Mouse (Mus musculus): Measurements from ENCODE around the gene Notch3.
A peak's percentile ranks its signal among the peaks of the same experiment; 100 is the strongest.
"Not testable (repeated sequence)": the region's sequence is repeated elsewhere in the genome, so short reads cannot be mapped to it uniquely, and the experiment has no call there.

Gene Notch3

GRCm38 (mm10) chr17:32117287-32117871 is 49.3 kb downstream of the Notch3 start:
- DNase-seq = no peak

DNA sequence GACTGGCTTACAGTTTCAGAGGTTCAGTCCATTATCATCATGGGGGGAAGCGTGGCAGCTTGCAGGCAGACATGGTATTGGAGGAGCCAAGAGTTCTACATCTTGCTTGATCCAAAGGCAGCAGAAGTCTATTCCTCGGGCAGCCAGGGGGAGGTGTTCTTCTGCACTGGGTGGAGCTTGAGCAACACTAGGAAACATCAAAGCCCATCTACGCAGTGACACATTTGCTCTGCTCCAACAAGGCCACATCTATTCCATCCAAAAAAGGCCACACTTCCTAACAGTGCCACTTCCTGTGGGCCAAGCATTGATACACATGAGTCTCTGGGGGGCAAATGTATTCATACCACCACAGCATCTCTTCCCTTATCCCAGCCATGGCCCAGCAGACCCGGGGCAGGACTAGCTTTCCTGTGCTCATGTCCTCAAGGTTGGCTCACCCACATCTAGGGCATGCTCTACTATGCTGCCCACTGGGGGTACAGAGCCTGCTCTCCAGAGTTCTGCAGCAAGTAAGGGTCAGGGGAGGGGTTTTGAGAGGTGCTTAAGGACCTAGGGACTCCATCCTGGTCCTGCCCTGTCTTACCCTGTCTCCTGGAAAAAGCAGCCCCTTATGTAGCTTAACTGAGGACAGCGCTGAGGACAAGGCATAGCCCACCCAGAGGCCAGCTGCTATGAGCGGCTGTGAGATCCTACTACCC is 49.9 kb downstream of the Notch3 start:
- no peak for DNase-seq

GRCm38 (mm10) chr17:32114486-32114885 is 52.2 kb downstream of the Notch3 start:
- DNase-seq = not testable (repeated sequence)

- peak; percentile 69 for DNase-seq
Observed at GRCm38 (mm10) chr17:32113523-32114421, 52.9 kb downstream of the Notch3 start.

DNA sequence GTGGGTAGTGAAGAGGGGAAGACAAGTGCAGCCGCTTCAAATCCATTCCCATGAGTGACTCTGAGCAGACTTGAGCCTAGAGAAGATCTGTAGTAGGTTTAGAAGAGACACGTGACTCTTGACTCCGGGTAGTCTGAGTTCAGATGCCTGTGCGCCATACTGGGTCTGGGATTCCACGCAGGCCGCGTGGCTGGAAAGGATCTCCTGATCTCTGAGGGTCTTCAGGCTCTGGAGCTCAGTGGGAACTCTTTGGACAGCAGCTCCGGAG is 53.5 kb downstream of the Notch3 start:
- DNase-seq = no peak

DNA sequence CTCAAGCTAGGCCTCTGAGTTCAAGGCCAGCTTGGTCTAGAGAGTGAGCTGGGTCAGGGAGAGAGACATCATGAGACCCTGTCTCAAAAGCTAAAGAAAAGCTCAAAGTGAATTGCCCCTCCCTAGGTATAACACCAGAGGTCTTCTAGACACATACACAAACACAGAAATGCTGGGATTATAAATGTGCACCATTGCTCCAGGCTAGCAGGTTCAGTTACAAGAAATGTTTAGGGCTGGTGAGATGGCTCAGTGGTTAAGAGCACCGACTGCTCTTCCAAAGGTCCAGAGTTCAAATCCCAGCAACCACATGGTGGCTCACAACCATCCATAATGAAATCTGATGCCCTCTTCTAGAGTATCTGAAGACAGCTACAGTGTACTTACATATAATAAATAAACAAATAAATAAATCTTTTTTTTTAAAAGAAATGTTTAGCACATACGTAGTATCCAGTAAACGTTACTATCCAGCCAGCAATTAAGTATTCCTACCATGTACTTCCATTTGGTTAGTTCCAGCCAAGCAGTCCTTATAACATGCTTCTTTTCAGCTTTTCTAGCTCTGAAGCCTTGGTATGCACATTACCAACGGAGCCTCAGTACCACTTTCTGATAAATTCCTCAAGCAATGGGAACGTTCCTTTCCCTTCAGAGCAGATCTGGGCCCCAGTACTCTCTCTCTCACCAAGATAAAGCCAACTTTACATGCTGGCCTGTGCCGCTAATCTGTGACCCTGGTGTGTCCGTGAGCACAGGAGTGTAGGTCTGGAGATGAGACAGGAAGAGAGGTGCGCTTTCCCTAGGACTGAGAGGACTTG is 54.0 kb downstream of the Notch3 start:
- DNase-seq = no peak

DNA sequence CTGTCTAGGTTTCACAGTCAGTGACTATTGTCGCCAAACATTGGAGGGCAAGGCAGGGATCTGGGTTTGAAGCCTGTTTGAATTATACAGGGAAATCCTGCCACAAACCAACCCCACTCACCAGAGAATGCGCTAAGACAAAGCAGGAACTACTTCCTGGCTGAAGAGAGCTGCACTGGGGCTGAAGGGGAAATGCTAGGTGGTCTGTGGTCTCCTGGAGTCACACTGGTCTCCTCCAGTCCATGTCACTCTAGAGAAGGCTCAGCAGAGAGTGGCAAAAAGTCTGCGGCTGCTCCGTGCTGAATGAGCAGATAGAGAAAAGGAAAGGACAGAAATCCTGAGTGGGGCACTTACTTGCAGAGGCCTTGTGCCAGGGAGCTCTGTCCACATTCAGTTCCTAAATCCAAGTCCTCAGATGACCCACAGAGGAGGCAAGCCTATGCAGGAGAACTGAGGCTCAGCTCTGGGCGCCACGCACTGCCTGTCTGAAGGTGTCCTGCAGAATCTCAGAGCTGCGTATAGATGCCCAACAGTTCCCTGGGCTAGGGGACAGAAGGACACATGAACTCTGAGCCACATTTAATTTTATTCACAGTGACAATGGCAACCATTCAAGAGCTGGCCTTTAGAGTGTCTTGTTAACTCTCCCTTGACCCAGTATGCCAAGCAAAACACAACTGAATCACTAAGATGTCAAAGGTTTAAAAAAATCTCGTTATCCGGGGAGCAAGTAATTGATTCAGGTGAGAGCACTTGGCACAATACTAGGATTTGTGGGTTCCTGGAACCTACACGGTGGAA is 55.5 kb downstream of the Notch3 start:
- DNase-seq = no peak

GRCm38 (mm10) chr17:32110424-32110823 is 56.2 kb downstream of the Notch3 start:
- no peak for DNase-seq

DNA sequence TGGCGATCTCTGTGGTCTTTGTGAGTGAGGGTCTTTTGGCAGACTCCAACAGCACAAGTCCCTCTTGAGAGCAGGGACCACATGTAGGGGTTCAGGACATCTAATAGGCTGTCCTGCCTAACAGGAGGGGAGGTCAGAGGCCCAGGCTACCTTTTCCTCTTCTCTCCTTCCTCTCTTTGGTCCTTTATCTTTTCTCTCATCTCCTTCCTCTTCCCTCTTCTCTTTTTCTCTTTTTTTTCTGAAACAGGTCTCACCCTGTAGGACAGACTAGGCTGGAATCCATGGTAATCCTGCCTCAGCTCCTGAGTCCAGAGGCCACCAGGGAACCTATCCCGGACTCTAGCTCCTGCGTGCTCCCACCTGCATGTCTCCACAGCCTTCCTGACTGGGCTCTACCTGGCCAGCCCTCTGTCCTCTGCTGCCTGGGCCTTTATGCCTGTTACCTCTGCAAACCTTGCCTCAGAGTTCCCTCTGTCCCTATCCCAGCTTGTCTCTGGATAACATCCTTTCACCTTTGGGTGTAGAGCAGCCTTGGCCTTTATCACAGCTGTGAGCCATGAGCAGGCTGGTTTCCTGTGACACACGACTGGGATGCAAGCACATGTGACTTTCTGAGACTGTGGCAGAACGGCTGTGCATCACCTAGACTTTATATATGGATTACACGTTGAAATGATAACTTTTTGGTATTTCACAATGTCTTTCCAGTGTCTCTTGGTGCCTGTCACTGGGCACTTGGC is 57.3 kb downstream of the Notch3 start:
- no peak for DNase-seq

DNA sequence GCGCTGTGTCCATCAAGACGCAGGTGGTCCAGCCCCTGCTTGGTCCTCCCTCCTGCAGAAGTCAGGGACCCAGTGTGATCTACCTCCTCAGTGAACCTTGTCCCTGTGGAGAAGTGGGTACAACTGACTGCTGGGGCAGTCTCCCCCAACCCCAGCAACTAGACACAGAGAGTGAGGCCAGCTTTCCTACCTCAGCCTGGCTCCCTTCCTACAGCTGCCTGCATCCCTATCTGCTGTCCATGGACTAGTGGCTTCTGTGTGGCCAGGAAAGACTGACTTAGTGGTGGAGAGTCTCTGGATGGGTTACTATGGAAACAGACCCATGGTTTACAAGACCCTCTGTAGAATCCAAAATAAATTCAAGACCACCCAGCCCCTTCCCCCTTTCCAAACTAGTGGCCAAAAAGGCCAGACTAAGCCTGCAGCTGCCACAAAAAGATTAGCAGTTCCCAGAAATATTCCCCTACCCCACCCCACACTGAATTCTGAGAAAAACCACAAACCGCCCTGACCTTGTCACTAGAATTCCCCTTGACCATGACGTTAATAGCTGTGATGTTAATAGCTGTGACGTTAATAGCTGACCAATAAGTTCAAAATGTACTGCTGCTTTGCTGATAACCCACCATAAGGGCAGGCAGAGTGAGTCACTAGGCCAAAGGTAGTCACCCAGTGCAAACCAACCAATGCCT is 58.2 kb downstream of the Notch3 start:
- not testable (repeated sequence) for DNase-seq

DNA sequence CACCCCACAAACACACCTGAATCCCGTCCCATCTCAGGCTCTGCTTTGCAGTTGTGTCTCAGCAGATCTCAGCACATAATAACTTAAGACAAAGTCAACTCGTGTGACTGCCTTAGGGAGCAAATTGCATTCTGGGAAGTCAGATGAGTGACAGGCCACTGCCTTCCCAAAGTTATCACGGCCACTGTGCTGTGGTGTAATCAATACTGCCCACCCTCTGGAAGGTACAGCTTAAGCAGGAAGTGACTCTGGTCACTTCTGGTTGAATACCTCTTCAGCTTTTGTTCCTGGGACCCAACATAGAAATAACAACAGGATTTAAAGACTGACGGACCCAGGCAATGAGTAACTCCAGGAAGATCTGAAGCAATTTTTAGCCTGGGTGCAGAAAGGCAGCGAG is 58.8 kb downstream of the Notch3 start:
- no peak for DNase-seq

DNA sequence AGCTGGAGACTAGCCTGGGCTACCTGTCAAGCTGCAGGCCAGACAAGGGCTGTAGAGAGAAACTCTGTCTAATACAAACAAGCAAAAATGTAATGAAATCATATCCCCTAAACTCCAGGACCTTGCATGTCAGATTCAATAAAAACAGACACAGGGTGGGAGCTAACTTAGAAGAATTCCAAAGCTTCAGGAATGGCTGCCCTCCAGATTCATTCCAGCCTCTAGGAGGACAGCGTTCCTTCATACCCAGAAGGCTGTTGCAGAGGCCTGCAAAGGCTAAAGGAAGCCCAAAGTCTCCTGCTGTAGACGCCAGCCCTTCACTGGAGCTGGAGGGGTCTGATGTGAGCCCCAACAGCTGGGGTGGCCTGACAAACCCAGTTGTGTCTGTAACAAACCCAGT is 60.3 kb downstream of the Notch3 start:
- no peak for DNase-seq

DNA sequence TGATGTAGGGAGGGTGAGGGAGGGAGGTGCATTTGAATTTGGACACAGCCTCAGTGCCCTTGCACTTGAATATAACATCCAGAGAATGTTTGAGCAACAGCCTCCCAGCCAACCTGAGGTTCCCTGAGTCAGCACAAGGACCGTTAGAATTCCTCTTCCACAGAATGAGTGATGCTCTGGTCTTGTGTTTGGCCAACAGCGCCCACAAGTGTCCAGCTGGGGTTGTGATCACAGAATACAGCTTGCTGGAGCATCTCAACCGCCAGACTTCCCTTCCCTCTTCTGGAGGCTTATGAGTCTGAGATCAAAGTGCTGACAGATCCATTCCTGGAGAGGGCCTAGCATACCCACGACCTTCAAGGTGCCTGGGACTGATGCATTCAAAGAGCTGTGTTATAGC is 63.6 kb downstream of the Notch3 start:
- DNase-seq = no peak

- DNase-seq = peak; percentile 50
Observed at GRCm38 (mm10) chr17:32099943-32100586, 66.6 kb downstream of the Notch3 start.

DNA sequence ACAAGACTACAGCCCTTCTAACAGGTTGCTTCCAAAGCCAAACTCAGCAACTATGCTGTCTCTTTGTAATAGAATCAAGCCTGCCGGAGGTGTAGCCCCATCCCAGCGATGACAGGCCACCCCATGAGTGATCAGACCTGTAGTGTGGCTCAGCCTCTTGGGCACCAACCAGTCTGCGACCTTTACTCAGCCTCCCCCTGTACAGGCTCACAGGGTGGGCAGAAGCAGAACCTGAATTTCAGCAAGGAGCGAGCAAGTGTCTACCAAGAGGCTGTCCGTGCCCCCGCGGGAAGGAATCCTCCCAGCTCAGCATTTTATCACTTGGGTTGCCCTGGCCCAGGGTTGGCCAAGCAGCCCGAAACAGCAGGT is 67.1 kb downstream of the Notch3 start:
- DNase-seq = no peak

- not testable (repeated sequence) for DNase-seq
Observed at GRCm38 (mm10) chr17:32098905-32099304, 67.7 kb downstream of the Notch3 start.

GRCm38 (mm10) chr17:32097676-32098075 is 69.0 kb downstream of the Notch3 start:
- DNase-seq = no peak

GRCm38 (mm10) chr17:32092895-32093294 is 73.8 kb downstream of the Notch3 start:
- DNase-seq = no peak

DNA sequence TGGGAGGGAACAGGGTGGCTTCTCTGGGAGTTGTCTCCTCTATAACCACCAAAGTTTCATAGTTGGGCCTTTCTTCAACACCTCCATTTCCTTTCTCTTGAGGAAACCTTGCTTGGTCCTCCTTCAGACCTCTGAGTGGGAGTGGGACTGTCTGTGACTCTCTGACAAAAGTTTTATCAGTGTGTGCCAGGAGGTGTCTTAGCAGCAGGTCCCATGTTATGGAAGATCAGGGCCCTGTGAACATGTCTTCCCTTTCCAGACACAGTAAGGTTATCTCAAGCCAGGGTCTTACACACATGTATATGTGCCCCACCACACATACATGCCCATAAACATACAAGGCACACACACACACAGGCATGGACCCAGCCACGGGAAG is 74.4 kb downstream of the Notch3 start:
- no peak for DNase-seq

Measured in right cerebral cortex, postnatal 4 days (tissue).